Mouse (Mus musculus) stomach, adult 2 months (tissue): ENCODE data around the gene Fbxl21. TPM values are rescaled to one million over a fixed set of nuclear protein-coding genes. Genes with fewer than 3 reads are reported as not detected.

Experiments
- polyA plus RNA-seq: library from polyadenylated mRNA; depleted of rRNA; stranded (reverse); fragments of >200 nt; gene quantifications from 2 replicates; pipeline ENCODE4 v1.2.3, GENCODE M21; 2012; rRNA removed

Gene Fbxl21
- 0.14 and 0.24 TPM in 2 replicates for polyA plus RNA-seq

GRCm38 (mm10) chr13:56522081-56522820, at the start of gene Fbxl21:
TSS of gene Fbxl21 (plus strand) at chr13:56522472.

DNA sequence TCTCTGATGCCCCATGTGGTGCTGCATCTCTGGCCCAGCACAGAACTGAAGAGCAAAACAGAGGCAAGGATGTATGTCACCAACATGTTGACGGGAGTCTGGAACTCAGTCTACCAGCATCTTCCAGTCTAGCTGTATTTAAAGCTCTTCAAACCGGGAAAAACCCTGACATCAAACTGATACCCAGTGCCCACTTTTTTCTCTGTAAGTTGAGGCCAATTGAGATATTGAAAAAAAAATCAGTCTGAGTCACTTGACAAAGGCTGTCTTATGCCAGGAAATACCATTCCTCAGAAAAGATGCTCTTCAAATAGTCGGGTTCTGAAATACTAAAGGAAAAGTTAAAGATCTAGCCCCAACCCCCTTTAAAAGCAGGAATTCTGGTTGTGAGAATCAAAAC, 40.1 kb upstream of the Fbxl21 start, which contains the start of gene Il9:
Gene Il9 (minus strand): TSS at position 101 of the 400 bp plus-strand sequence.

GRCm38 (mm10) chr13:56548401-56548800, 26.1 kb downstream of the Fbxl21 start, which contains the start of gene Lect2:
TSS of gene Lect2 (minus strand) at chr13:56548502.

Other genes starting within 250 kb of the Fbxl21 start
- 12.6 and 31.1 TPM in 2 replicates for gene Cxcl14, start 225.9 kb upstream of the Fbxl21 start, polyA plus RNA-seq
- not detected in 2 replicates for gene Gm3045, start 95.9 kb upstream of the Fbxl21 start, polyA plus RNA-seq
- gene Slc25a48, start 84.1 kb upstream of the Fbxl21 start, polyA plus RNA-seq, result 0.12 and 0.28 TPM in 2 replicates
- not detected in 2 replicates for gene Il9, start 40.2 kb upstream of the Fbxl21 start, polyA plus RNA-seq
- gene Lect2, start 26.0 kb downstream of the Fbxl21 start, polyA plus RNA-seq, result not detected in 2 replicates
- gene Tgfbi, start 87.1 kb downstream of the Fbxl21 start, polyA plus RNA-seq, result 84.4 and 134 TPM in 2 replicates
- gene Smad5, start 180.5 kb downstream of the Fbxl21 start, polyA plus RNA-seq, result 2.2 and 3.4 TPM in 2 replicates
- gene Gm45623, start 231.4 kb downstream of the Fbxl21 start, polyA plus RNA-seq, result 1.1 and 1.3 TPM in 2 replicates